Mouse (Mus musculus): Measurements from ENCODE around the gene Gja5.
"Not testable (repeated sequence)": the region's sequence is repeated elsewhere in the genome, so short reads cannot be mapped to it uniquely, and the experiment has no call there.

Gene Gja5

DNA sequence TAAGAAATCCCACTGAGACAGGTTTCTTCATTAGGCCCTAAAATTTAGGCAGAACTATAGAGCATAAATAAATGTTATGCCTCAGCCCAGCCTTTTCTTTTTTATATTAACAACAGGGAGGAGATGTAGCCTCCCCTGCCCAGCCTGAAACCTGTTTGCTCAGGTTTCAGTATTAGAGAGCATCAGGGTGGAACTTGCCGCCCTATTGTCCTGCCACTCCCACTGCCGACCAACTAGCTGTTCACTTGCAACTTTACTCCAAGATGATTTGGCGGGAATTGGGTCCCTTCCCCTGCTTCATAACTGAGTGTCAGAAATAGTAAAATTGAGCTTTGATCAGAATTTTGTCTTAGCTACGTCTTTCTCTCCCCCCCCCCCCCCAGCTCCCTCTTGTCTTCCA, 192.2 kb downstream of the Gja5 start:
- not testable (repeated sequence) for DNase-seq (ENCODE audit: extremely low read depth, low read depth)

DNA sequence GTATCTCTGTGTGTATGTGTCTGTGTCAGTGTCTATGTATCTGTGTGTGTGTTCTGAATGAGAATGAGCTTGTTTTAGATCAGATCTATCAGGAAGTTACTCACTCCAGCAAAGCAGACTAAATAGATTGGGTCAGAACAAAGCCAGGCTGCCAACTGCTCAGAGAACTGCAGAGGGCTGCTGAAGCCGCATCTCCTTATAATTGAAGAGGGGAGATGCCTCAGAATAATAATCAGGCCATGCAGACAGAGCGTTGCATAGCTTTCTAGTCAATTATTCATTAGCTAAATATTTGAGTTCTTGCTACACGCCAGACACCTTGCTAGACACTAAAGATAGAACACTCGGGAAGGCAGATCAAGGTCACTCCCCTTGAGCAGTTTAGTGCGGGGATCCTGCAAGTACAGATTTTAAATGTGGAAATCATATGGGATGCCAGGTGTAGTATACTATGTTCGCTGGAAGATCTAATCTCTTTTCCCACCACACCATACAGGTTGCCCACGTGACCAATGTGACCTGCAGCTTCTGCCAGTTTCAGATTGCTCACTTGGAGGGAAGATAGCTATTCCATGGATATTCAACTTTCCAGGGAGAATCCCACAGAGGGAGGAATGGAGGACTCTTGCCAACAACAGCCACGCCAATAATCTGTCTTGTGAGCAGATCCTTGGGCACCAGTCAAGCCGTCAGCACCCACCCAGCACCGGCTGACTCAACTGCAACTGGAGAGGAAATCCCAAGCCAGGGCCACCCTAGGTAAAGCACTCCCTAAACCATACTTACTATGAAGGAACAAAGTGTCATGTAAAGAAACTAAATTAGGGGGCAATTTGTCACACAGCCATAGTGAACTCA, 196.5 kb downstream of the Gja5 start:
- DNase-seq (ENCODE audit: extremely low read depth, low read depth), result no peak

DNA sequence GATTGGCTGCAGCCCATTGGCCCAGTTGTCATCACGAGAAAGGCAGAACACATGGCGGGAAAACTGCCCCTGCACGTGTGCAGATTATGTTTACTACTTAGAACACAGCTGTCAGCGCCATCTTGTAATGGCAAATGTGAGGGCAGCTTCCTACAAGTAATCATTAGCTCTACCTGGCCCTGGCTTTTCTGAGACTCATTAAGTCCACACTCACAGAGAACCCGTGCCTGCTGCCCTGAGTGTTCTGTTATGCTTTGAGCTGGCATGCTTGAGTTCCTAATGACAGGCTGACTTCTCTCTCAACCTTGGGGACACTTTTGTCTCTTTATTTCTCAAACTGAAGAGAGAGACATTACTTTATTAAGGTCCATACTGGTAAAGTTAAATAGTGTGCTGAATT, 199.5 kb downstream of the Gja5 start:
- not testable (repeated sequence) for DNase-seq (ENCODE audit: extremely low read depth, low read depth)

DNA sequence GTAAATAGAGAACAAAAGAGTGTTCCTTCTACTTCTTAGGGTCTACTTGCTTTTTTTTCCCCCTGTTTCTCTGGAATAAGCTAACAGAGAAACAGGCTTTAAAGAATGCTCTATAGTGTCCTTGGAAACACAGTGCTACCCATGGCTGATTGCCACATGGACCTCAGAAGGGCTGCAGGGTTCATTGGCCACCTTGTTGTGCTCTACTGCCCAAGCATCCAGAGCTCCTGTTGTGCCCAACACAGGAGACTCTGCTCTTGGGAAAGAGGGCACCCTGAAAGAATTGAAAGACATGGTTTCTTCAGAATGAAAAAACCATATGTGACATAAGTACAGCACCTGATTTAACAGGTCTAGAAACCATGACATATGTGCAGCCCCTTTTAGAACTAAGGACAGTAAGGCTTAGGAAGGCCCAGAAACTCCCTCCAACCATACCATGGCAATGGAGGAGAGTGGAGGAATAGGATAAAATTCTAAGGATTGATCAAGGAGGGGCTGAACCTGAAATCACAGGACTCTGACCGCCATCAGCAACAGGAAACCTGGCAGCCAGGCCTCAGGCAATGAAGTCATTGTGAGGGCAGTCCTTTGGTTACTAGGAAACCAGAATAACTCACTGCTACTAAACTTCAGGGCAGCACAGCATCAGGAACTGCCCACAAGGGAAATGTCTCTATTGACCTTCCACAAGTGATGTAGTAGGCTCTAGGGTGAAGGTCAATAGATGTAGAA, 200.4 kb downstream of the Gja5 start:
- DNase-seq (ENCODE audit: extremely low read depth, low read depth), result no peak

DNA sequence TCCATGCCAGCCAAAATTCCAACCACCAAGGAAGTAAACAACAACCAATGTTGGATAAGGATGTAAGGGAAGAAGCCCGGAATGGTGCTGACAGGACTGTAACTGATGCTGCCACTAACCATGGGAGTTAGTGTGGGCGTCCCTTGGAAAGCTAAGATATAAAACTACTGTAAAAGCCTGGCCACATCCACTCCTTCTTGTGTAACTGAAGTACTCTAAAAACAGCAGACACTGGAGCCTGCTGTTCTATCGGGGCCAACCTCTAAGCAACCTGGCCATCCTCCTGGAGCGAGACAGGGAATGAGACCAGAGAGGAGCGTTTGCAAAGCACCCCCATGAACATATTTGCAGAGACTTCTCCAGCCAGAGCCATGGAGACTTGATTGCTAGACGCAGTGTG, 213.0 kb downstream of the Gja5 start:
- DNase-seq (ENCODE audit: extremely low read depth, low read depth), result no peak

DNA sequence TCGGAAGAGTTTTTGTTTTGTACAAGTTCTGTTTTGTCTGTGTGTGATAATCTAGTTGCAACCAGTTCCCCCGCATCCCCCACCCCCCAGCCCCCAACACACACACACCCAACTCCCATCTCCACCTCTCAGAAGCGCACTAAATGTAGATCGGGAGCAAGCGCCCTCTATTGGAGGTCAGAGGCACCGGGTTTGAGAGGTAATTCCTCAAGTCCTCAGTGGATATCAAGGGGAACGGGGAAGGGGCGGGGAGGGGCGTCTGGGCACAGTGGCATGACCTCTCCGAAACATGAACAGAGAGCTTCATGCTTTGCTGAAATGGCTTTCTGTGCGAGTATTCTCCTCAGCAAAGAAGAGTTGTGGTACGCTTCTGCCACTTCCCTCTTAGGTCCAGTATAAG, 213.8 kb downstream of the Gja5 start:
- no peak for DNase-seq (ENCODE audit: extremely low read depth, low read depth)

DNA sequence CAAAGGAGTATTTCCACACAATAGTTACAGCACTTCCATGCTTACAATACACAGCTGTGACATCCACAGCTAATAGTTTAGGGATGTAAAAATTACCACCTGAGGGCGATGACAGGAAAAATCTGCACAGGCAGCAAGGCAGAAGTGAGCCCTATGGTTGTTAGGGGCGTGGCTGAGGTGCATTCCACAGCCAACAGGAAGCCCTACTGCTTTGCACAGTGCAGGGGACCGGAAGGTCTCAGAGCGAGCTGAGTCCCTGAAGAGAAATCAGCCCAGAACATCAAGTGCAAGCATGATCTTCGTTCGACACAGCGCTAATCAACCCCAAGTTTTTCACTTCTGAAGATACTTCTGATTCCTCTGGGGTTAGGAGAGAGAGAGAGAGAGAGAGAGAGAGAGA, 219.7 kb downstream of the Gja5 start:
- DNase-seq (ENCODE audit: extremely low read depth, low read depth), result no peak

Data from MEL-GATA-1-ER (cell line).